Mouse (Mus musculus): Measurements from ENCODE around the gene Cacng3. TPM values are rescaled to one million over a fixed set of nuclear protein-coding genes. Genes with fewer than 3 reads are reported as not detected.

Cacng3 gene
- not detected in 2 replicates for total RNA-seq (2014; rRNA removed; ENCODE audit: low replicate concordance)
- polyA plus RNA-seq (2015; fragmentation: Nextera tagmentation; extraction: Ambion mirVana), result 0.05 TPM in 1 of 2 replicates, not detected in the other

DNA sequence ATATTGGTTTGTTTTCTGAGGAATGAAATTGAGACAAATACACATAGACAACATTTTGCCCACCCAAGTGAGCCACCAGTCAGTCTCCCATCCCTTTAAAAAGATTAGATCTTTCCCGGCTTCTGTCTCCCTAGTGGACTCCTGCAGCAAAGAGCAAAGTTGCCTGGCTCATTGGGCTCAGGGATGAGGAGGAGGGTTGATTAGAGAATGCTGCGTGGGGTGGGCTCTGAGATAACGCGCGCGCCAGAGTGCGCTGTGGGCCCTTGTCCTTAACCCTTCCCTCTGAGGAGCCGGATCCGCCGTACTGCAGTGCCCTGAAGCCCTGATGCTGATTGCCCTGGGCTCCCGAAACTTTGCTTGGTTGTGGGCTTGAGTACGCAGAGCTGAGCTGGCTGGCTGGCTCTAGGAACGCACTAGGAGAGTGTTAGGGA is at the start of gene Cacng3:
Cacng3 (plus strand) TSS at position 51 of the 431 bp plus-strand sequence.
- H3K9me3 ChIP-seq (replicated peaks; ENCODE audit: control insufficient read depth, low read length), result no peaks in the 10 kb centered on the region
- no peak within 1 kb of the TSS for H3K27ac ChIP-seq (ENCODE audit: low read depth)
- H3K4me2 ChIP-seq (ENCODE audit: low read depth, low read length), result no peak within 1 kb of the TSS
- DNase-seq (ENCODE audit: low spot score) (no peak), ATAC-seq (ENCODE audit: insufficient read depth, low read depth) (no peak)
- TF ChIP-seq EP300 (IDR thresholded peaks at IDR 0.05; ENCODE audit: low read depth) (no peak), CTCF (IDR thresholded peaks at IDR 0.05; ENCODE audit: low read depth) (no peak)
- H3K27me3 ChIP-seq (ENCODE audit: control insufficient read depth, insufficient read depth, low read length), result no peaks in the 10 kb centered on the region
- H3K36me3 ChIP-seq (replicated peaks; ENCODE audit: control insufficient read depth, insufficient read depth, low read length), result no peaks in the 10 kb centered on the region
- 8% methylated on average over 13 of the region's 13 CpGs for WGBS
- H3K9ac ChIP-seq (replicated peaks; ENCODE audit: low read depth, low read length), result no peak within 1 kb of the TSS
- no peaks in the 10 kb centered on the region for H3K4me1 ChIP-seq (ENCODE audit: control insufficient read depth, insufficient read depth)
- no peak within 1 kb of the TSS for H3K4me3 ChIP-seq (ENCODE audit: low read depth, low read length)

DNA sequence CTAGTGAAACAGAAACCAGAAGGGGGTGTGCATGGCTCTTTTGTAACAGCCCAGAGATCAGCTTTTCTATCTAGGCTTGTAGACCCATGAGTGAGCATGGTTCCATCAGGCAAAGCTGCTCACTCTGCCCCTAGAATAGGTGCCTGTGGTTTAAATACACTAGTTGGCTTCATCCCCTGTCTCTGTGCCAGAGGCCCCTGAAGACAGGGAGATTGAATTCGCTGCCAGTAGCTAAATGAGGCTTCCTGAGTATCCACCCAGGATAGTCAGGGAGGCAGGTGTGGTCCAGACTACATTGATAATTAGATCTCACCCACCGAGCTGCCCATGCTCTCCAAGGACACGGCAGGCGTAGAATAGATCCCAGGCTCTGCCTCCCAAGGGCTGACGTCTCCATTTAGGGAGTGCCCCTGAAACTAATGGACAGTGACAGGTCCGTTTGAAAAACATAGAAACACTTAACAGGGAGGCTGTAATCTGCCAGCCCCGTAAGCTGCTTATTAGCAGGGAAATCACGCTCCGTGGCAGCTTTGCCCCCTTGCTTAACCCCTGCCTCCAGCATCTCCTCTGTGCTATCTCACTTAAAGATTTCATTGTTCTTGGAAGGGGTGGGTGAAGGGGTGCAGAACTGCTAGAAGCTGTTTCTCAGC is 48.0 kb upstream of the Cacng3 start:
- Histone ChIP-seq H3K27me3 (ENCODE audit: control insufficient read depth, insufficient read depth, low read length) (no peaks in the 10 kb centered on the region), H3K4me2 (ENCODE audit: low read depth, low read length) (no peak overlapping the region), H3K4me3 (ENCODE audit: low read depth, low read length) (no peak overlapping the region), H3K36me3 (replicated peaks; ENCODE audit: control insufficient read depth, insufficient read depth, low read length) (no peaks in the 10 kb centered on the region), H3K4me1 (ENCODE audit: control insufficient read depth, insufficient read depth) (no peaks in the 10 kb centered on the region), H3K9ac (replicated peaks; ENCODE audit: low read depth, low read length) (no peak overlapping the region), H3K9me3 (replicated peaks; ENCODE audit: control insufficient read depth, low read length) (no peaks in the 10 kb centered on the region), H3K27ac (ENCODE audit: low read depth) (no peak overlapping the region)
- ATAC-seq (ENCODE audit: insufficient read depth, low read depth), result no peak
- DNase-seq (ENCODE audit: low spot score), result no peak
- 22% methylated on average over 9 of the region's 9 CpGs for WGBS
- TF ChIP-seq EP300 (IDR thresholded peaks at IDR 0.05; ENCODE audit: low read depth), result no peak
- no peak for TF ChIP-seq CTCF (IDR thresholded peaks at IDR 0.05; ENCODE audit: low read depth)

DNA sequence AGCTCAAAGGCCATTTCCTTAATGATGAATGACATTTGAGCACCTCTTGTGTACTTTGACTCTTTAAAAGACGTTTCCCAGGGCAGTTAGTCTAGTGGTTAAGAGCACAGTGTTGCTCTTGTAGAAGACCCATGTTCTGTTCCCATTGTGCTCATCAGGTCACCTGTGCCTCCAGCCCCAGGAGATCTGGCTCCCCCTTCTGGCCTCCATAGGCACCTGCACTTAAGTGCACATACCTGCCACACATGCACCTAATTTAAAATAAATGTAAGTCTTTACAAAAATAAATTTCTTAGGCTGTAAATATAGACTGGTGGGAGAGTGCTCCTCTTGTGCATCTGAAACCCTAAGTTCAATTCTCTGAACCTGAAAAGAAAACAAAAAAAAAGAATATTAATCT is 46.5 kb upstream of the Cacng3 start:
- H3K9ac ChIP-seq (replicated peaks; ENCODE audit: low read depth, low read length), result no peak overlapping the region
- H3K4me1 ChIP-seq (ENCODE audit: control insufficient read depth, insufficient read depth), result no peaks in the 10 kb centered on the region
- ATAC-seq (ENCODE audit: insufficient read depth, low read depth), result no peak
- DNase-seq (ENCODE audit: low spot score), result no peak
- no peak overlapping the region for H3K27ac ChIP-seq (ENCODE audit: low read depth)
- H3K27me3 ChIP-seq (ENCODE audit: control insufficient read depth, insufficient read depth, low read length), result no peaks in the 10 kb centered on the region
- no peak overlapping the region for H3K4me2 ChIP-seq (ENCODE audit: low read depth, low read length)
- no peaks in the 10 kb centered on the region for H3K36me3 ChIP-seq (replicated peaks; ENCODE audit: control insufficient read depth, insufficient read depth, low read length)
- no peak for TF ChIP-seq EP300 (IDR thresholded peaks at IDR 0.05; ENCODE audit: low read depth)
- no peak for TF ChIP-seq CTCF (IDR thresholded peaks at IDR 0.05; ENCODE audit: low read depth)
- WGBS, result 78% methylated on average over 1 of the region's 1 CpGs
- no peaks in the 10 kb centered on the region for H3K9me3 ChIP-seq (replicated peaks; ENCODE audit: control insufficient read depth, low read length)
- no peak overlapping the region for H3K4me3 ChIP-seq (ENCODE audit: low read depth, low read length)

DNA sequence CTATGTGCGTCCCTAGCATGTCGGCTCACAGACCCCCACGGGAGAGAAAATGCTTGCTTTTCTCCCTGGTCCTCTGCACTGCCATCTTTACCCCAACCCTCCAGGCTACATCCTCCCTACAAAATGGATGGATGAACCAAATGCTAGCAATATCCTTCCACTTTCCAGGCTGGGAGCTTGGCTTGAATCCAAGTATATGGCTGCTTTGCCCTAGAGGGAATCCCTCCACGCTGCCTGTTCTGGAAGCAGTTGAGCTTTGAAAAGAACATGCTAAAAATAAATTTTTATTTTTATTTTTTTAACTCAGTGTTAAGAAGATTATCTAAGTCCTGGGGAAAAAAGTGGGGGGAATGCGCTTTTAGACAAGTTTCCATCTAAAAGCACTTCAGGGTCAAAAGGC is 42.2 kb upstream of the Cacng3 start:
- DNase-seq (ENCODE audit: low spot score), result peak; percentile 7
- Histone ChIP-seq H3K4me2 (ENCODE audit: low read depth, low read length) (no peak overlapping the region), H3K9ac (replicated peaks; ENCODE audit: low read depth, low read length) (no peak overlapping the region), H3K9me3 (replicated peaks; ENCODE audit: control insufficient read depth, low read length) (no peaks in the 10 kb centered on the region), H3K36me3 (replicated peaks; ENCODE audit: control insufficient read depth, insufficient read depth, low read length) (no peaks in the 10 kb centered on the region), H3K27ac (ENCODE audit: low read depth) (no peak overlapping the region), H3K4me1 (ENCODE audit: control insufficient read depth, insufficient read depth) (no peaks in the 10 kb centered on the region), H3K4me3 (ENCODE audit: low read depth, low read length) (no peak overlapping the region), H3K27me3 (ENCODE audit: control insufficient read depth, insufficient read depth, low read length) (no peaks in the 10 kb centered on the region)
- TF ChIP-seq EP300 (IDR thresholded peaks at IDR 0.05; ENCODE audit: low read depth) (no peak), CTCF (IDR thresholded peaks at IDR 0.05; ENCODE audit: low read depth) (no peak)
- 70% methylated on average over 5 of the region's 5 CpGs for WGBS
- no peak for ATAC-seq (ENCODE audit: insufficient read depth, low read depth)

DNA sequence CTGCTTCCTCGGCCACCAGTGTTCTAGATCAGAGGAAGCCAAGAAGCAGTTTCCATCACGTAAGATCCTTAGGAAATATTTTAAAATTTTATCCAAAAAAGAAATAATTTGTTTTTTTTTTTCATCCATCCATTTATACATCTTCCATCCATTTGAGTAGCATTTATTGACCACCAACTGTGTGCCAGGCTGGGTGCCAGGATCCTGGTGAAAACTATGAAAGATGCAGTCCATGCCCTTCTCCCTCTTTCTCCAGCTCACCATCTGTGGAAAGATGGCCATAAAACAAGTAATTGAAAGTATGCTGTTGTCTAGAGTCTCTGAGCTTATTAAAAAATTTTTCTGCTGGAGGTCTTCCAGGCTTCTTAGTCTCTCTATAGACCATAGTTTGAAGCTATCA is 39.9 kb upstream of the Cacng3 start:
- H3K27ac ChIP-seq (ENCODE audit: low read depth), result no peak overlapping the region
- H3K4me3 ChIP-seq (ENCODE audit: low read depth, low read length), result no peak overlapping the region
- H3K27me3 ChIP-seq (ENCODE audit: control insufficient read depth, insufficient read depth, low read length), result no peaks in the 10 kb centered on the region
- TF ChIP-seq EP300 (IDR thresholded peaks at IDR 0.05; ENCODE audit: low read depth), result no peak
- no peak for TF ChIP-seq CTCF (IDR thresholded peaks at IDR 0.05; ENCODE audit: low read depth)
- no peak for DNase-seq (ENCODE audit: low spot score)
- no peaks in the 10 kb centered on the region for H3K36me3 ChIP-seq (replicated peaks; ENCODE audit: control insufficient read depth, insufficient read depth, low read length)
- no peak overlapping the region for H3K9ac ChIP-seq (replicated peaks; ENCODE audit: low read depth, low read length)
- H3K9me3 ChIP-seq (replicated peaks; ENCODE audit: control insufficient read depth, low read length), result no peaks in the 10 kb centered on the region
- no peaks in the 10 kb centered on the region for H3K4me1 ChIP-seq (ENCODE audit: control insufficient read depth, insufficient read depth)
- no peak overlapping the region for H3K4me2 ChIP-seq (ENCODE audit: low read depth, low read length)
- no peak for ATAC-seq (ENCODE audit: insufficient read depth, low read depth)
- WGBS, result 78% methylated on average over 2 of the region's 2 CpGs

DNA sequence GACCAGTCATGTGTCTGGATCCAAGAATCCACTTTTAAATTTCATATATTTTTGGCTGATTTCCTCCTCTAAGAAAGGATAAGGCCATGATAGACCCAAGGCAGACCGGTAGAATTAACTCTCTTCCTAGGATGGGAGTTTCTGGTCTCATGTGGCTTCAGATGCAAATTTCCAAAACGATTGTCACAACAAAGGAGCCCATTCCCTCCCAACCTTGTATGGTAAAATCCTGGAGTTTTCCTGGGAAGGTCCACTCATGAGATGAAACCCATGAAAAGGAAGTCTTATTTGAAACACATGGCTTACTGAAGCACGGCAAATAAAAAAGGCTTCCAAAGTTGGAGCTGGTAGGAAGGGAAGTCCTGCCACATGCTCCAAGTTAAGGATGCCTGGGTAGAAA is 39.1 kb upstream of the Cacng3 start:
- H3K27me3 ChIP-seq (ENCODE audit: control insufficient read depth, insufficient read depth, low read length), result no peaks in the 10 kb centered on the region
- 50% methylated on average over 3 of the region's 3 CpGs for WGBS
- no peaks in the 10 kb centered on the region for H3K4me1 ChIP-seq (ENCODE audit: control insufficient read depth, insufficient read depth)
- H3K36me3 ChIP-seq (replicated peaks; ENCODE audit: control insufficient read depth, insufficient read depth, low read length), result no peaks in the 10 kb centered on the region
- no peak overlapping the region for H3K27ac ChIP-seq (ENCODE audit: low read depth)
- H3K4me3 ChIP-seq (ENCODE audit: low read depth, low read length), result no peak overlapping the region
- TF ChIP-seq CTCF (IDR thresholded peaks at IDR 0.05; ENCODE audit: low read depth) (no peak), EP300 (IDR thresholded peaks at IDR 0.05; ENCODE audit: low read depth) (no peak)
- H3K9me3 ChIP-seq (replicated peaks; ENCODE audit: control insufficient read depth, low read length), result no peaks in the 10 kb centered on the region
- no peak for ATAC-seq (ENCODE audit: insufficient read depth, low read depth)
- no peak overlapping the region for H3K4me2 ChIP-seq (ENCODE audit: low read depth, low read length)
- H3K9ac ChIP-seq (replicated peaks; ENCODE audit: low read depth, low read length), result no peak overlapping the region
- no peak for DNase-seq (ENCODE audit: low spot score)

Data from heart, postnatal 0 days (tissue).